Mouse (Mus musculus) midbrain, embryonic 13.5 days (tissue): ENCODE results near the gene Eif2b5. TPM values are rescaled to one million over a fixed set of nuclear protein-coding genes. Genes with fewer than 3 reads are reported as not detected.

Source experiments
- ATAC-seq: fragments of 200-750 bp; cut with Nextera tagmentation; 2 replicates; pipeline ENCODE4 v1.8.0; 2017; ENCODE audit warnings: mild to moderate bottlenecking, moderate TSS enrichment, moderate library complexity
- H3K27ac ChIP-seq: fragments of 300-500 bp; sonication (generic); 2 replicates; pipeline ENCODE4 v1.5.1; 2015; ENCODE audit warnings: inconsistent platforms, mild to moderate bottlenecking, moderate library complexity
- H3K27me3 ChIP-seq: fragments of 300-500 bp; sonication (generic); 2 replicates; pipeline ENCODE4 v1.6.1; 2015; ENCODE audit warnings: mild to moderate bottlenecking, inconsistent platforms
- H3K36me3 ChIP-seq: fragments of 300-500 bp; sonication (generic); 2 replicates; pipeline ENCODE4 v1.6.1; 2015; ENCODE audit warnings: mild to moderate bottlenecking, inconsistent platforms
- H3K4me1 ChIP-seq: fragments of 300-500 bp; sonication (generic); replicated peaks from 2 replicates; pipeline ENCODE4 v1.6.1; 2015; ENCODE audit warnings: inconsistent platforms
- H3K4me2 ChIP-seq: fragments of 300-500 bp; sonication (generic); replicated peaks from 2 replicates; pipeline ENCODE4 v1.6.1; 2015; ENCODE audit warnings: moderate library complexity, mild to moderate bottlenecking, inconsistent platforms
- H3K4me3 ChIP-seq: fragments of 300-500 bp; sonication (generic); replicated peaks from 2 replicates; pipeline ENCODE4 v1.5.1; 2015; ENCODE audit warnings: mild to moderate bottlenecking, inconsistent platforms
- H3K9ac ChIP-seq: fragments of 300-500 bp; sonication (generic); replicated peaks from 2 replicates; pipeline ENCODE4 v1.6.1; 2015; ENCODE audit warnings: mild to moderate bottlenecking, inconsistent platforms
- H3K9me3 ChIP-seq: fragments of 300-500 bp; sonication (generic); 2 replicates; pipeline ENCODE4 v1.6.1; 2016; ENCODE audit warnings: mild to moderate bottlenecking, inconsistent platforms
- WGBS: fragments of 180-500 bp; shearing (Covaris S2); methylation state at CpG from one replicate; pipeline ENCODE4 v1.1.7; 2015; 5-methylcytosine and 5-hydroxymethylcytosine counted together
- polyA plus RNA-seq: library from polyadenylated mRNA; unstranded; fragments of >200 nt; fragmentation: Nextera tagmentation; extraction: Ambion mirVana; gene quantifications from 2 replicates; pipeline ENCODE4 v1.2.1, GENCODE M21; 2015

Eif2b5 gene
- polyA plus RNA-seq, 1 experiment from 2014 or later = 111 TPM

GRCm38 (mm10) chr16:20528779-20529178 is 30.2 kb downstream of the Eif2b5 start:
- H3K27me3 ChIP-seq = no peaks in the 10 kb centered on the region
- ATAC-seq = no peak
- H3K9ac ChIP-seq = no peak overlapping the region
- whole genome bisulfite sequencing = 93% methylated on average over 5 of the region's 5 CpGs
- no peak overlapping the region for H3K27ac ChIP-seq
- H3K36me3 ChIP-seq = peaks cover 96% of the 10 kb centered on the region
- H3K4me1 ChIP-seq = no peaks in the 10 kb centered on the region
- H3K9me3 ChIP-seq = no peaks in the 10 kb centered on the region
- no peak overlapping the region for H3K4me2 ChIP-seq
- no peak overlapping the region for H3K4me3 ChIP-seq

GRCm38 (mm10) chr16:20529375-20529774 is 30.8 kb downstream of the Eif2b5 start:
- no peaks in the 10 kb centered on the region for H3K9me3 ChIP-seq
- peaks cover 90% of the 10 kb centered on the region for H3K36me3 ChIP-seq
- H3K9ac ChIP-seq = no peak overlapping the region
- ATAC-seq = no peak
- H3K27me3 ChIP-seq = no peaks in the 10 kb centered on the region
- no peak overlapping the region for H3K27ac ChIP-seq
- WGBS = 89% methylated on average over 1 of the region's 1 CpGs
- H3K4me1 ChIP-seq = no peaks in the 10 kb centered on the region
- no peak overlapping the region for H3K4me2 ChIP-seq
- H3K4me3 ChIP-seq = no peak overlapping the region

GRCm38 (mm10) chr16:20530941-20531340 is 32.3 kb downstream of the Eif2b5 start:
- WGBS = 95% methylated on average over 20 of the region's 20 CpGs
- Histone ChIP-seq H3K27ac (no peak overlapping the region), H3K4me2 (no peak overlapping the region), H3K27me3 (no peaks in the 10 kb centered on the region), H3K9me3 (no peaks in the 10 kb centered on the region), H3K9ac (no peak overlapping the region), H3K4me1 (no peaks in the 10 kb centered on the region; the same call in 1 of the 2 replicates), H3K4me3 (no peak overlapping the region), H3K36me3 (peaks cover 76% of the 10 kb centered on the region)
- ATAC-seq = no peak

GRCm38 (mm10) chr16:20534617-20535295 is 36.1 kb downstream of the Eif2b5 start:
- Histone ChIP-seq H3K27ac (no peak overlapping the region), H3K36me3 (peaks cover 57% of the 10 kb centered on the region), H3K4me3 (no peak overlapping the region), H3K9ac (no peak overlapping the region), H3K27me3 (no peaks in the 10 kb centered on the region), H3K4me2 (no peak overlapping the region), H3K9me3 (no peaks in the 10 kb centered on the region), H3K4me1 (peaks cover 31% of the 10 kb centered on the region)
- ATAC-seq = no peak
- WGBS = 50% methylated on average over 10 of the region's 10 CpGs

- peaks cover 31% of the 10 kb centered on the region for H3K4me1 ChIP-seq
- peak; percentile 99 for ATAC-seq
- peak within 1 kb of the TSS; percentile 99 for H3K9ac ChIP-seq
- WGBS = under 1% methylated on average over 50 of the region's 52 CpGs
- H3K27me3 ChIP-seq = no peaks in the 10 kb centered on the region
- peak within 1 kb of the TSS; percentile 84 for H3K27ac ChIP-seq
- H3K4me2 ChIP-seq = peak within 1 kb of the TSS; percentile 93
- peaks cover 57% of the 10 kb centered on the region for H3K36me3 ChIP-seq
- H3K9me3 ChIP-seq = no peaks in the 10 kb centered on the region
- H3K4me3 ChIP-seq = peak within 1 kb of the TSS; percentile 95
Observed at GRCm38 (mm10) chr16:20535296-20536080, 36.9 kb downstream of the Eif2b5 start, which contains the start of gene Ap2m1. Gene Ap2m1 (plus strand): TSS chr16:20535478.

GRCm38 (mm10) chr16:20536081-20536665 is 37.6 kb downstream of the Eif2b5 start:
- 37% methylated on average over 9 of the region's 9 CpGs for WGBS
- Histone ChIP-seq H3K4me3 (peak overlapping the region; percentile 95), H3K36me3 (peaks cover 57% of the 10 kb centered on the region), H3K9me3 (no peaks in the 10 kb centered on the region), H3K4me2 (peak overlapping the region; percentile 93), H3K9ac (peak overlapping the region; percentile 99), H3K27me3 (no peaks in the 10 kb centered on the region), H3K27ac (peak overlapping the region; percentile 84), H3K4me1 (peaks cover 31% of the 10 kb centered on the region)
- no peak for ATAC-seq

- peaks cover 31% of the 10 kb centered on the region for H3K4me1 ChIP-seq
- H3K4me2 ChIP-seq = peak overlapping the region; percentile 93
- peak overlapping the region; percentile 60 for H3K27ac ChIP-seq
- H3K9ac ChIP-seq = peak overlapping the region; percentile 99
- H3K36me3 ChIP-seq = peaks cover 57% of the 10 kb centered on the region
- no peaks in the 10 kb centered on the region for H3K9me3 ChIP-seq
- H3K4me3 ChIP-seq = peak overlapping the region; percentile 95
- no peak for ATAC-seq
- H3K27me3 ChIP-seq = no peaks in the 10 kb centered on the region
- WGBS = 7% methylated on average over 5 of the region's 5 CpGs
Observed at GRCm38 (mm10) chr16:20537071-20537471, 38.5 kb downstream of the Eif2b5 start.

- peak overlapping the region; percentile 60 for H3K27ac ChIP-seq
- no peaks in the 10 kb centered on the region for H3K9me3 ChIP-seq
- no peaks in the 10 kb centered on the region for H3K27me3 ChIP-seq
- peaks cover 58% of the 10 kb centered on the region for H3K36me3 ChIP-seq
- ATAC-seq = no peak
- peak overlapping the region; percentile 95 for H3K4me3 ChIP-seq
- H3K4me2 ChIP-seq = peak overlapping the region; percentile 93
- WGBS = 16% methylated on average over 6 of the region's 6 CpGs
- peaks cover 31% of the 10 kb centered on the region for H3K4me1 ChIP-seq
- H3K9ac ChIP-seq = peak overlapping the region; percentile 99
Observed at GRCm38 (mm10) chr16:20537601-20538320, 39.1 kb downstream of the Eif2b5 start.

- Histone ChIP-seq H3K36me3 (peaks cover 64% of the 10 kb centered on the region), H3K4me1 (peaks cover 31% of the 10 kb centered on the region), H3K9ac (no peak overlapping the region), H3K27ac (no peak overlapping the region), H3K4me3 (no peak overlapping the region), H3K4me2 (no peak overlapping the region), H3K9me3 (no peaks in the 10 kb centered on the region), H3K27me3 (no peaks in the 10 kb centered on the region)
- no peak for ATAC-seq
- WGBS = 75% methylated on average over 3 of the region's 3 CpGs
Observed at GRCm38 (mm10) chr16:20539649-20540048, 41.0 kb downstream of the Eif2b5 start.

- Histone ChIP-seq H3K9me3 (no peaks in the 10 kb centered on the region), H3K27me3 (no peaks in the 10 kb centered on the region), H3K36me3 (peaks cover 72% of the 10 kb centered on the region), H3K4me2 (no peak overlapping the region), H3K4me1 (peaks cover 31% of the 10 kb centered on the region), H3K4me3 (no peak overlapping the region), H3K9ac (no peak overlapping the region), H3K27ac (no peak overlapping the region)
- WGBS = 84% methylated on average over 4 of the region's 4 CpGs
- ATAC-seq = no peak
Observed at GRCm38 (mm10) chr16:20540438-20540837, 41.8 kb downstream of the Eif2b5 start.

GRCm38 (mm10) chr16:20545696-20546095 is 47.1 kb downstream of the Eif2b5 start:
- H3K4me1 ChIP-seq = peaks cover 18% of the 10 kb centered on the region
- WGBS = 94% methylated on average over 10 of the region's 10 CpGs
- no peak overlapping the region for H3K9ac ChIP-seq
- no peaks in the 10 kb centered on the region for H3K9me3 ChIP-seq
- peaks cover 58% of the 10 kb centered on the region for H3K36me3 ChIP-seq
- H3K4me3 ChIP-seq = no peak overlapping the region
- H3K4me2 ChIP-seq = no peak overlapping the region
- no peak for ATAC-seq
- H3K27me3 ChIP-seq = no peaks in the 10 kb centered on the region
- no peak overlapping the region for H3K27ac ChIP-seq
